Mouse (Mus musculus) left cerebral cortex, postnatal 4 days (tissue): Measurements from ENCODE around the gene Hal. TPM values are rescaled to one million over a fixed set of nuclear protein-coding genes. Genes with fewer than 3 reads are reported as not detected.

ENCODE experiments used
- DNase-seq: peaks from one replicate; pipeline ENCODE4 v3.0.0-alpha.2; 2022
- intact Hi-C: fragments of 180-260 bp; cut with DNase I; formaldehyde crosslinking; loops from one replicate; pipeline ENCODE4 v1.15.1; 2025
- total RNA-seq, 2 experiments: library from RNA; stranded (reverse); gene quantifications; 2 replicates each; pipeline ENCODE4 v1.2.3; 2021

Gene Hal
- total RNA-seq, 2 experiments from 2014 or later: 0.28 TPM; not detected in 1

- no peak for DNase-seq
- intact Hi-C loops: no loop called here
Measured at GRCm38 (mm10) chr10:93509532-93510153, 21.1 kb downstream of the Hal start.

DNA sequence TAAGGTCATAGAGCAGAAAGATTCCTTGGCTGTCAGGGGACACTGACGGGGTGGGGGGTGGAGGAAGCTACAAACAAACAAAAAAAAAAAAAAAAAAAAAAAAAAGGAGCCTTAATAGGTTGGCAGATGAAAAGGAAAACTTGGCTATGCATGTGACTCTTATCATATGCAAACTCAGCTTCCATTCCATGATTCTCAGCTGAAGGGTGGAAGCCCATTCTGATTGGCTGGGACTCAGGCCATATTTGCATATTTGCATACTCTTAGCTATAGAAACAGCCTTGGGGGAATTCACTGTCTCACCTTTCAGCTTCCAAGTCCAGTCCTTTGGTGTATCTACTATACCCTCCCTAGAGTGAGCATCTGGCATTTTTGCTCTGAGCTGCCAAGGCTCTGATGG, 26.9 kb downstream of the Hal start:
- intact Hi-C loops: no loop called here
- DNase-seq: no peak

DNA sequence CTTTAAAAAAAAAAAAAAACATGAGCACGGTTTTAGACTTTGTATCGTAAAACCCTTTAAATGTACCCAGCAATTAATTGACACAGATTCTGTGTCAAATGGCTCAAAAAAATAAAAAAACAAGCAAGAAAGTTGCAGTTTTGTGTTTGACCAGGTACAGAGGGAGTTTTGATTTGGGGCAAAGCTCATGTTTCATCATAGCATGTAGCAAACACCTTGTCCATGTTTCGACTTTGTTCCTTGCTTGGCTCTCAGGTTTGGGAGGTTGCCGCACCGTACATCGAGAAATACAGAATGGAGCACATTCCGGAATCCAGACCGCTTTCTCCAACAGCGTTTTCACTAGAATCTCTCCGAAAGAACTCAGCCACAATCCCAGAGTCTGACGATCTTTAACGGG, 27.4 kb downstream of the Hal start:
- no peak for DNase-seq
- intact Hi-C loops: no loop called here

GRCm38 (mm10) chr10:93517754-93518153, 29.2 kb downstream of the Hal start:
- no peak for DNase-seq
- intact Hi-C loops: no loop called here

- intact Hi-C loops: no loop called here
- no peak for DNase-seq
Measured at GRCm38 (mm10) chr10:93518186-93518585, 29.6 kb downstream of the Hal start.

DNA sequence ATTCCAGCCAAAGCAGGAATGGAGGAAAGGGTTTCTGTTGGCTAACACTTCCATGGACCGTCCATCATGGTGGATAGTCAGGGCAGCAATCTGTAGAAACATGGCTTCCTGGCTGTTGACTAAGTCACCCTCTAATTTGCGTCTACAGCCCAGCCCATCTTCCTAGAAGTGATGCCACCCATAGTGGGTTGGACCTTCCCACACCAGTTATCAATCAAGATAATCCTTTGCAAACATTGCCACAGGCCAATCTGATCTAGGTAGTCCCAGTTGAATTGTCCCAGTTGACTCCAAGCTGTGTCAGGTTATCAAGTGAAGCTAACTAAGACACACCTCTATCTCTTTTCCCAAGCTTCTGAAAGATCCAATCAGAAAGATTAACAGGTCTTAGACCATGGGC, 30.1 kb downstream of the Hal start:
- no peak for DNase-seq
- intact Hi-C loops: no loop called here

- intact Hi-C loops: no loop called here
- no peak for DNase-seq
Measured at GRCm38 (mm10) chr10:93519159-93519558, 30.6 kb downstream of the Hal start.

DNA sequence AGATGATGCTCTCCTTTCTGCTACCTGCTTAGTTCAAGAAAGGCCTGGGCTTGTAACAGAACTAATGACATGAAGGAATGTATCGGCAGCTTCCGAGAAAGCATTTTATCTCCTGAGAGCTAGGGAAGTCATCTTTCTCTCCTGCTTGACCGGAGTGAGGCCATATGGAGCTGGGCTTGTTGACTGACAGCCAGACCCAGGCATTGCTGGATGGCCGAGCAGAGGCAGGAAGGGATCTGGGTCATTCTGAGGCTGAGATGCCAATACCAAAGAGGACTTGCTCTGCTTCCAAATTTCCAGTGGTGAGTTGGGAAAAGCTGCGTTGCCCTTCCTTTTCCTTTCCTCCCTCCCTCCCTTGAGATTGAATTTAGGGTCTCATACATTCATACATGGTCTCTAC, 31.2 kb downstream of the Hal start:
- no peak for DNase-seq
- intact Hi-C loops: no loop called here

DNA sequence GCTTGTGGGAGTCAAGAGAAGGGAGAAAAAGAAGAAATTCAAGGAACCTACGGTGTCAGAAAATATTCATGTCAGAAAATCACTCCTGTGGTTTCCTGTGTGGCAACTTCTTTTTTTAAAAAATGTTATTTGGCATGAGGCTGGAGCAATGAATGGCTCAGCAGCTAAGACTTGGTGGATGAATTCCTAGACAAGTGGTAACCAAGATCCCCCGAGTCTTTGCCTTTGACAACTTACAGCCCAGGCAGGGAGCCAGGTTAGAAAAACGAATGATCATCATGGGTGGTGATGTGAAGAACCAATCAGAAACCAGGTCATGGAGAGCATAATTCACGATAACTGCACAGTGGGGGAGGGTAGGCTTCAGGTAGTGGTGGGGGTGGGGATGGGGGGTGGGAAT, 32.4 kb downstream of the Hal start:
- intact Hi-C loops: no loop called here
- no peak for DNase-seq

DNA sequence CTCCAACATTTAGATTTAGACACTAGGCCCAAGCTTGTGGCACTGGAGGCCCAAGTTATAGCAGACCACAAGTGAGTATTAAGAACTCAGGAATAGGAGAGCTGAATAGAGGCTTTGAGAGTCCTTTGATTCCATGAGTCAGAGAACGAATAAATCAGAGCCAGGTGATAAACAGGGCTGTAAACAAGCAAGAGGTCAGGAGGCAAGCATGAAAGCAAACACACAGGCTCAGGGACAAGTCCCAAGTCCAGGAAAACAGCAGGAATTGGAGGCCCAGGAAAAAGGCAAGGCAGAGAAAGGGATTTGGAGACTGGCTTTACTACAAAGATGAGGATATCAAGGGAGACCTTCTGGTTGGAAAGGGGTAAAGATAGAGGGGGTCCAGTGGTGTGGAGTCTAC, 36.8 kb downstream of the Hal start:
- intact Hi-C loops: no loop called here
- DNase-seq: no peak

DNA sequence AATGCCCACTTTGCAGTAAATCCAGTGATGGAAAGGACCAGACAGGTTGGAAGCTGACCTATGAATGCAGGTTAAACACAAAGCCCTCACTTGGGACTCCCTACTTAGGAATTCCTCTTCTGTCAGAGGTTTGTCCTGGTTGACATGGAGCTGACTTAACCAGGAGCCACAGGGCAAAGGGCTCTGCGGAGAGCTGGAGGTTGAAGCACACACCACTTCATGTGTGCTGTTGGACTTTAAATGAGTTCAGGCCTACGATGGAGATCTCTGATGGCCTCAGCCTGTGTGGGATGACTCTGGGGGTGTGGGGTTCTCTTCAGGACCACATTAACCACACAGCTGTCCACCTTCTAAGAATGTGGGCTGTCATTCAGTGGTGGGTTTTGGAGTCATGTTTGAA, 49.7 kb downstream of the Hal start:
- intact Hi-C loops: no loop called here

DNA sequence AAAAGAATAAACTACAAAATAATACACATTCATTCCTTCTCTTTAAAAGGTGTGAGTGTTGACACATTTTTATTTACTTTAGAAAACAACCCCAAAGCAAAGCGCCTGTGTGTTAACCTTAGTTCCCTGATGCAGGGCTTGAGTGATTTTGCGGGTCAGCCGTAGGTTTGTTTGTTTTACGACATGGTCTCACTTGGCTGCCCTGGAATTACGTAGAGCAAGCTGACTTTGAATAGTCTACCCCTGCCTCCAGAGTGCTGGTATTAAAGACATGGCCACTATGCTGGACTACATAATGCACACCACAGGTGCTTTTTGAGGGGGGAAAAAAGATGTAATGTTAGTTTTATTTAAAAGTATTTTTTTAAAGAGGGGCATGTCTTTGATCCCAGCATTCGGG, 50.2 kb downstream of the Hal start:
- no peak for DNase-seq
- intact Hi-C loops: no loop called here

More for the DNA sequence above, 49.7 kb downstream of the Hal start:
- no peak for DNase-seq

DNA sequence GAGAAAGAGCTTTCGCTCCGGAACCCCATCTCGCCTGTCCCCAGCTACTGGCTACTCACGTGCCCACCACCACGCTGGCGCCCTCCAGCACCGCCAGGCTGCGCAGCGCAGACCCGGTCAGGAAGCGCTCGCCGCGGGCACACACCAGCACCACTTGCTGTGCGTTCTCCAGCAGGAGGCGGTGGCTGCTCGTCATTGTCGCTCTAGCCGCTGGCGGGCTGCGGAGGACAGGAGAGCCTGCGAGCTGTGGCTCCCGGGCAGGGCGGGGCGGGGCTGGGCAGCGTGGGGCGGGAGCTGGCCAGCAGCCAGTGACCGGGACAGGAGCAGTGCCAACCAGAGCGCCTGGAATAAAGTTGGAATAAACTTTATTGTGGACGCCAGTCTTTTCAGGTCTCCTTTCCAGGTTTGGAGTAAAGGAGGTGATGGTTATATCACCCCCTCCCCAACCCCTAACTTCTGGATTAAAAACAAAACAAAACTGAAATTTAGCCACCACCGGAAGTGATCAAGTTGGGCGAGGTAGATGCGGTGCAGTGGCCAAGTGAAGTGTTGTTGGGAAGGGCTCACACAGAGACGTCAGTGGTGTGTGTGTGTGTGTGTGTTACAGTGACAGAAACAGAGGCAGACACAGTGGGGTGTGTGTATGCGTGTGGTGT, 51.3 kb downstream of the Hal start, which contains the start of gene Amdhd1:
TSS of gene Amdhd1 (minus strand) at position 259 of the 656 bp plus-strand sequence.
- intact Hi-C loops: no loop called here
- DNase-seq: peak; percentile 83

DNA sequence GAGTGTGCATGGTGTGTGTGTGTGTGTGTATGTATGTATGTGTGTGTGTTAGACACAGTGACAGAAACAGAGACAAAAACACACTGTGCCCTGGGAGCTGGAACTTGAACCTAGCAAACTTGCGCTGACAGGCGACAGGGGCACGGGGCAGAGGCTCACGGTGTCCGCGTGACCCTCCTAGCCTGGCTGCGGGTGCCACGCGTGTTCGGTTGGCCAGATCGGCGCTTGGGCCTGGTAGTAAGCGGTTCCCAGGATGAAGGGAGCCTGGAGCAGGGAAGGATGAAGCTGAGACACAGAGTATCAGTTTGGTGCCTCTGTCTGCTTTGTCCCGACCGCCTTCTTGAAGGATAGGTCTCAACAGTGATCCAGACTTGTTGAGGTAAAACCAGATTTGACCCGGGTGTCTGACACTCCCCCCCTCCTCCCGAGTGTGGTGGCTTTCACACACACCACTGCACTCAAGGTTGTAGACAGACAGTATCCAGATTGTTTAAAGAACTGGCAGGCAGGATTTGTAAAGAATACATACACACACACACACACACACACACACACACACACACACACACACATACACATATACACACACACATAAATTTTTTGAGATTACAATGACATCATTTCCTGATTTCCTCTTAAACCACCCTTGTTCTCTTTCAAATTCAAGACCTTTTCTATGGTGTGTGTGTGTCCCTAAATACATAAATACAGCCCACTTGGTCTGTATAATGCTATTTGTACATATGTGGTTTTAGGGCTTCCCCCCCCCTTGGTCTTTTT, 52.1 kb downstream of the Hal start, which contains the start of gene Ccdc38:
TSS of gene Ccdc38 (plus strand) at position 202 of the 780 bp plus-strand sequence.
- intact Hi-C loops: no loop called here
- no peak for DNase-seq

- no peak for DNase-seq
- intact Hi-C loops: no loop called here
Measured at GRCm38 (mm10) chr10:93541585-93541984, 53.0 kb downstream of the Hal start.

- no peak for DNase-seq
- intact Hi-C loops: no loop called here
Measured at GRCm38 (mm10) chr10:93542356-93542755, 53.8 kb downstream of the Hal start.

DNA sequence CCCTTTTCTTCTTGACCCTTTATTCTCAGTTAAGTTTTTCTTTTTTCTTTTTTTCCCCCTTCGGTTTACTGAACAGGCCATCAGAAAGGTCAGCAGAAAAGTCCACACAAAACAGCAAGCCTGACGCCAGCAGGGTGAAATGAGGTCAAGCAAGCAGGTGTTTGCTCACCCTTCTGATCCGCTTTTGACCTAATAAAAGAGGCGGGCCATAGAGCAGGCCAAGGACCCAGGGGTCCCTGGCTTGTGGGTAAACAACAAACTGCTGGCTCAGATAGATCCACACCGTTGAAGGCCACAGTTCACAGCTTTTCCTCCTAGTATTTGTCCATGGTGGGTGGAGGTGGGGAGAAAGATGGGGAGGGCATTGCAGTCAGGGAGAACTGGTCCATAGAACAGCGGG, 54.6 kb downstream of the Hal start:
- DNase-seq: no peak
- intact Hi-C loops: no loop called here

GRCm38 (mm10) chr10:93544172-93544571, 55.6 kb downstream of the Hal start:
- intact Hi-C loops: no loop called here
- no peak for DNase-seq

DNA sequence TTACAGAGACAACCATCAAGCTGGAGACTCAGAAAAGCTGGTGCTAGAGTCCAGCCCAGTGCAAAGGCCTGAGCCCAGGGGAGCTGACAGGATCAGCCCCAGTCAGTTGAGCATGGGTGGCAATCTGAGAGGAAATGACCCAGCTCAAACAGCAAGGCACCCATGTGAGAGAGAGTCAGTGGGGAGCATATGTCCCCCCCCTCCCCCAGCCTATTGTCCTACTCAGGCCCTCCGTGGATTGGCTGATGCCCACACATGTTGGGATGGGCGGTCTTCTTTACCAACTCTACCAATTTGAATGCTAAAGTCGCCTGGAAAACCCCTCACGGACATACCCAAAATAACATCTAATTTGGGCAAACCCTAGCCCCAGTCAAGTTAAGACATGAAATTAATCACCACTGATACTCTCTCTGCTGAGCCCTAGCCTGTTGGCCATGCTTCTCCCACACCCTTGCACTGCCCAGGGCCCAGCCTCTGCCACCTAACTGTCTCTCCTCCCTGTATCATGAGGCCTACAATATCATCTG, 59.2 kb downstream of the Hal start:
- DNase-seq: no peak
- intact Hi-C loops: no loop called here

GRCm38 (mm10) chr10:93548991-93549390, 60.4 kb downstream of the Hal start:
- intact Hi-C loops: no loop called here
- DNase-seq: peak; percentile 82

GRCm38 (mm10) chr10:93549821-93550220, 61.3 kb downstream of the Hal start:
- no peak for DNase-seq
- intact Hi-C loops: no loop called here

- no peak for DNase-seq
- intact Hi-C loops: no loop called here
Measured at GRCm38 (mm10) chr10:93552596-93552995, 64.0 kb downstream of the Hal start.
